Mouse (Mus musculus) bone marrow macrophage, adult 2 months (primary cell): ENCODE measurements around the gene Ccdc81.

Experiments
- CTCF ChIP-seq: IDR thresholded peaks from 2 replicates; pipeline ENCODE4 v1.5.1; 2012; ENCODE audit warnings: low read depth, mild to moderate bottlenecking, low read length, moderate library complexity
- POLR2A ChIP-seq: IDR thresholded peaks from 2 replicates; pipeline ENCODE4 v1.6.1; 2012; ENCODE audit warnings: mild to moderate bottlenecking, low read depth, low read length, borderline replicate concordance

GRCm38 (mm10) chr7:89913432-89914158 lies 10.2 kb upstream of the Ccdc81 start:
- no peak for TF ChIP-seq POLR2A
- no peak for TF ChIP-seq CTCF
